Mouse (Mus musculus): ENCODE results near the gene Arhgdig.

Arhgdig gene

DNA sequence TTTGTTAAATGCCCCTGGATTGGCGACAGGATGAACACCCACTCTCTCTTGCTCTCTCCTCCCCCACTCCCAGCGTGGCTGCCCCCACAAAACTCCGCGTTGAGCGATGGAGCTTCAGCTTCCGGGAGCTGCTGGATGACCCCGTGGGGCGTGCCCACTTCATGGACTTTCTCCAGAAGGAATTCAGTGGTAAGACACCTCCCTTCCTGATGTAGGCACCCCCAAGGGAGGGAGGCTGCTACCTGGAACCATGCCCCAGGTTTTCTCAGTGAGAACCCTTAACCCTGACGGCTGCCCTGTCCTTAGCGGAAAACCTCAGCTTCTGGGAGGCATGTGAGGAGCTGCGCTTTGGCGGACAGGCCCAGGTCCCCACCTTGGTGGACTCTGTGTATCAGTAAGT is at the start of gene Arhgdig:
Arhgdig (minus strand) TSS at position 101 of the 400 bp plus-strand sequence.
- no peak for TF ChIP-seq GATA4 (IDR thresholded peaks at IDR 0.05; ENCODE audit: insufficient replicate concordance, low read length)

DNA sequence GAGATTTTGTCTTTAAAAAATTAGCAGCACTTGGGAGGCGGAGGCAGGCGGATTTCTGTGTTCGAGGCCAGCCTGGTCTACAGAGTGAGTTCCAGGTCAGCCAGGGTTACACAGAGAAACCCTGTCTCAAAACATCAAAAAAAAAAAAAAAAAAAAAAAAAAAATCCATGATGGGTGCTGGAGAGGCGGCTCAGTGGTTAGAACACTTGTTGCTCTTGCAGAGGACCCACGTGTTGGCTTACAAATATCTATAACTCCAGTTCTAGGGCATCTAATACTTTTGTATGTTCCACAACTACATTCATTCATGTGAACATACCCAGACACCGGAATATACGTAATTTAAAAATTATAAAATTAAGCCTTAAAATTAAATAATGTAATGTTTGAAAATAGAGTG is 47.7 kb upstream of the Arhgdig start:
- TF ChIP-seq GATA4 (IDR thresholded peaks at IDR 0.05; ENCODE audit: insufficient replicate concordance, low read length): no peak

DNA sequence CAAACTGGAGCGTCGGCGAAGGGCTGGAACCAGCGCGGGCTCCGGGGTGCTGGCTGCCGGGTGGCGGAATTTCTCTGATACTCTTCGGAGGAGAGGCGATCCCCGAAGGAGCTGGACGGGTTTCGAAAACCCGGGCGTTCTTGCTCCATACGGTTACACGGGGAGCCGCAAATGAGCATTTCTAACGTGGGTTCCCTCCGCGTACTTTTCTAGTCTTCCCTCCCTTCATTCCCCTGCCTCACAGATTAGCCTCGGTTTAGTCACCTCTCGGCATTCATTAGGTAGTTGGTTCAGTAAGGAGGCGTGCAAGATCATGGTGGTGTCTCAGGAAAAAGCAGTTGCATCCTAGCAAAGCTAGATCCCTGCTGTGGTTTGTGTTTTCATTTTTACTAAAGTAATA is 45.8 kb upstream of the Arhgdig start:
- TF ChIP-seq GATA4 (IDR thresholded peaks at IDR 0.05; ENCODE audit: insufficient replicate concordance, low read length): no peak

DNA sequence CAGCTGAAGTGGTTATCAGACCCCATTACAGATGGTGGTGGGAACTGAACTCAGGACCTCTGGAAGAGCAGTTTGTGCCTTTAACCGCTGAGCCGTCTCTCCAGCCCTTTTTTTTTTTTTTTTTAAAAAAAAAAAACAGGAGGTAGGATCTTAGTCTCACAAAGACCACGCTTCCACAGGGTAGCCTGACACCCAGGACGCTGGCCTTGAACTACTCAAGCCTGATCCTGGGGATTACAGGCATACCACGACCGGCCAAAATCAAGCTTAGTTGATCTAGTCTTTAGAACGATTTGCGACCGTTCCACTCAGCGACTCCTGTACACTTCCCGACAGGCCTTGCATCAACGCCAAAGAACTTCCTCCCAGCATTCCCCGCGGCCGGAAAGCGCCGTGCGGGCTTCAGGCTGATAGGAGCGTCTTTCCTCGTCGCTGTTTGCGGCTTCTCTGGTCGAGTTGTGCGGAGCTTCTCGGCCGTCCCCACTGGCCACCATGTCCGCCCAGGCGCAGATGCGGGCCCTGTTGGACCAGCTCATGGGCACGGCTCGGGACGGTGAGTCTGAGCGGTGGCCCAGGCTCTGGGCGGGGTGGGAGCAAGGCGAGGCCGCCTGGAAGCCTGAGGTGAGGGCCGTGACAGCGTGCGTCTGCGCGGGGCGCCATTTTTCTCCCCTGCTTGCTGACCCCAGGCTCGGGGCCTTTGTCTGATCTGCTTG is 45.1 kb upstream of the Arhgdig start, which contains the start of gene Luc7l:
Luc7l (plus strand) TSS at position 358 of the 713 bp plus-strand sequence.
- peak; percentile 91; the same call in 1 of the 2 replicates for TF ChIP-seq GATA4 (IDR thresholded peaks at IDR 0.05; ENCODE audit: insufficient replicate concordance, low read length)

DNA sequence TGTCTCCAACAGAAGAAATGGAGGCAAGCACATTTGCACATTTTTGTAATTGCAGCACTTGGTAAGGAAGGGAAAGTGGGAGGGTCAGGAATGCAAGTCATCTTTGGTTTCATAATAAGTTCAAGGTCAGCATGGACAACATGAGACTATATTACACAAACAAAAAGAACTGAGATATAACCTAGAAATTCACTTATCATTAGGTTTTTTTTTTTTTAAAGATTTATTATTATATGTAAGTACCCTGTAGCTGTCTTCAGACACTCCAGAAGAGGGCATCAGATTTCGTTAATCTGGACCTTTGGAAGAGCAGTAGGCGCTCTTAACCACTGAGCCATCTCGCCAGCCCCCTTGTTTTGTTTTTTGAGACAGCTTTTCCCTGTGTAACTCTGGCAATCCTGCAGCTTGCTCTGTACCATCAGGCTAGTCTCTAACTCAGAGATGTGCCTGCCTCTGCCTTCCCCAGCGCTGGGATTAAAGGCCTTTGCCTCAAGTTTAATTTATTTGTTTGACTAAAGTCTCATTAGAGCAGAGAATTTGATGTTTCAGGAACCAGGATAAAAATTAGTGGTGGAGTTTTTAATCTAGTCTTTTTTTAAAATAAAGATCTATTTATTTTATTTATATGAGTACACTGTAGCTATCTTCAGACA is 44.4 kb upstream of the Arhgdig start:
- no peak for TF ChIP-seq GATA4 (IDR thresholded peaks at IDR 0.05; ENCODE audit: insufficient replicate concordance, low read length)

DNA sequence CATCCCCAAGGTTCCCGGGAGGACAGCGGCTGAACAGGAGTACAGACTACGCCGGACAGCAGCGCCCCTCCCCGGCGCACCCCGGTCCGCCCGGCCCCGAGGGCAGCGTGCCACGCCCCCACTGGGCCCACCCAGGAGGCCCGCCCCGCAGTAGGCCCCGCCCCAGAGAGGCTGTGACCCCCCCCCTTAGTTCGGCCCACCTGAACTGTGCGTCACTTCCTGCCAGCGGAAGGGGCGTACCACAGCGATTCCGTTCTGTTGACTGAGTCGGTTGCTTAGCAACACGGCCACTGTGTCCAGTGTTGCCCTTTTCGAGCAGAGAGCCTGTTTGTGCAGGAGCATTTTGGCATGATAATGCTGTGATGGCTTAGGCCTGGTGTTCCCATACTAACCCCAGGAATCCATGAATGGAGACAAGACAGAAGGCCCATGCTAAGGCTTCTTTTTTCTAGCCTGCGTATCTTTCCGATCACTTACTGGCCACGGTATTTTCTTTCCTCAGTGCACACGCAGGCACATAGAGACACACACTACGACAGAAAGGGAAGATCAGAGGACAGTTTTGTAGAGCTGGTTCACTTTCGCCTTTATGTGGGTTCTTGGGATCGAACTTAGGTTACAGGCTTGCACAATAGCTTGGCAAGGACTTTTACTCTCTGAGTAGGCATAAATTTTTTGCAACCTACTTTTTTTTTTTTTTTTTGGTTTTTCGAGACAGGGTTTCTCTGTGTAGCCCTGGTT is 36.7 kb upstream of the Arhgdig start, which contains the start of gene Fam234a:
Fam234a (minus strand) TSS at position 142 of the 741 bp plus-strand sequence.
- no peak for TF ChIP-seq GATA4 (IDR thresholded peaks at IDR 0.05; ENCODE audit: insufficient replicate concordance, low read length)

DNA sequence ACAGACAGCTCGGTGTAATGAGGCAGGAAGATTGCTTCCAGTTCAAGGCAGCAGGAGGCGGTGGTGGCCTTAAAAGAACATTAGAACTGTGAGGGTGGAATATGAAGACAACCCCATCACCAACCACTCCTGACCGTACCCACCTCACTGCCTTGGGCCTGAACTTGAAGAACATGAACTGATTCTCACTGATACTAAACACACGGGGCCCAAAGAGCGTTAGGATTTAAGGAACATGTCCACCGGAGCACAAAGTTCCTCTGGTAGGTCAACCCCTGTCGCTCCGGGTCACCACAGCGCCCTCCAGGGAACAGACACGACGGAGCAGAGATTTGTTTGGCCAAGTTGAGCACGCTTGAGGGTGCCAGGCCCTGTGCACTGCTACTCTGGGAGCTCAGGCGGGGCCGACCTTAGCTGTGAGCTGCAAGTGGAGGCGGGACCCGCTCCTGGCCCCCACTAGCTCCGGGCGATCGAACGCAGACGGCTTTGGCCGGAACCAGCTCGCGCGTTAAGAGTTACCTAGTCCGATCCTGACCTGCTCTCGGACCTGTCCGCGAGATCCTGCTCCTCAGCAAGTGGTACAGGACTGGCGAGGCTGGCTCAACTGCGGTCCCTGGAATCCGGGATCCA is 36.0 kb upstream of the Arhgdig start:
- TF ChIP-seq GATA4 (IDR thresholded peaks at IDR 0.05; ENCODE audit: insufficient replicate concordance, low read length): no peak

DNA sequence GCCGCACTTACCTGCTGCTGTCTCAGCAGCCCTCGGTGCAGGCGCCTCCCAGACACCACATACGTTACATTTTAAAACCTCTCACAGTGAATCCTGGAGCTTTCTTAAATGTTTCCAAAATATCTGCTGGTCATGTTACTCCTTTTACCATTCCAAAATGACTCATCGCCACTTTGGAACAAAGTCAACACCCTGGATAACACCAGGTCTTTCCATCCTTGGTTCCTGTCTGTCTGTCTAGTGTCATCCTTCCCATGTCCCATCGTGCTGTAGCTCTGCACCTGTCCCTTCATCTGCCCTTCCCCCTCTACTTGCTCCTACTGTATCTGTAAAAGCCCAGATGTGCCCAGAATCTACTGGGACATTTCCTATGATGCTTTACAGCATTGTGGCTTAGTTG is 33.4 kb upstream of the Arhgdig start:
- no peak for TF ChIP-seq GATA4 (IDR thresholded peaks at IDR 0.05; ENCODE audit: insufficient replicate concordance, low read length)

DNA sequence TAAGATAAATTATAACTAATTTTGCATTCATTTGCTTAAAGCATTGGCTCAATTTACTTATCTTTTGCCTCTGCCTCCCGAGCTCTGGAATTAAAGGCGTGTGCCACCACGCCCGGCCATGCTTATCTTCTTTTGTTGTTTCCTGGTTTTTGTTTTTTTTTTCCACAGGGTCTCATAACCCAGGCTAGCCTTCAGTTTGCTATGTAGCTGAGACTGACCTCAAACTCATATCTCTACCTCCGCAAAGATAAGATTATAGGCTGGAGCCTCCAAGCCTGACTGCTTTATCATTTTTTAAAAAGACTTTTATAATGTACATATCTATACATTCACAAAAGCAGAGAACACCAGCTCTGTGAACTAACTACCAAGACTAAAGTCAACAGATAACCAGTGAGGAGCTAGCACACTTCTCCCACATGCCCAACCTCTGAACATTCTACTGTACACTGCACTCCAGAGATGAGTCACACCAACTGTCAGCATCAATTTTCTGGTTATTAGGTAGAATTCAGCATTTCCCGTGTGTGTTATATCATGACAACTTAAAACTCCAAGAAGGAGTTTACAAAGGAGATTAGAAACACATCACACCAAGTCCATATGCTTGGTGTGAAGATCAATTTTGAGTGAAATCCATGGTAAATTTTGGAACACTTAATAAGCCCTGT is 32.7 kb upstream of the Arhgdig start:
- no peak for TF ChIP-seq GATA4 (IDR thresholded peaks at IDR 0.05; ENCODE audit: insufficient replicate concordance, low read length)

DNA sequence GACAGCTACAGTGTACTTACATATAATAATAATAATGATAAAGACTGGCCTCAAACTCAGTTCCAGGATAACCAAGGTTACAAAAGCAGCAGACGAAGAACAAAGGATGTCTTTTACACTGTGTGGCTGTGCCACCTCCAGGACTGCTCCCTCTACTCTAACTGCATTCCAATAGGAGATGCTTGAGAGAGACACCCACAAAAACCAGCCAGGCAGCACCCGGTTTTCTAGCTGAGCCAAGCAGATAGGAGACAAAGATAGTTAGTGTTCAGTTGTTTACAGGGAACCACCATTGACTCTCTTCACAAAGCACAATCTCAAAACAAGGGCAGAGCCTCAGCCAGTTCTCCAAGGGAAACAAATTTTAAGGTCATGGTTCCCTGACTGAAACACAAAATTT is 32.0 kb upstream of the Arhgdig start:
- no peak for TF ChIP-seq GATA4 (IDR thresholded peaks at IDR 0.05; ENCODE audit: insufficient replicate concordance, low read length)

DNA sequence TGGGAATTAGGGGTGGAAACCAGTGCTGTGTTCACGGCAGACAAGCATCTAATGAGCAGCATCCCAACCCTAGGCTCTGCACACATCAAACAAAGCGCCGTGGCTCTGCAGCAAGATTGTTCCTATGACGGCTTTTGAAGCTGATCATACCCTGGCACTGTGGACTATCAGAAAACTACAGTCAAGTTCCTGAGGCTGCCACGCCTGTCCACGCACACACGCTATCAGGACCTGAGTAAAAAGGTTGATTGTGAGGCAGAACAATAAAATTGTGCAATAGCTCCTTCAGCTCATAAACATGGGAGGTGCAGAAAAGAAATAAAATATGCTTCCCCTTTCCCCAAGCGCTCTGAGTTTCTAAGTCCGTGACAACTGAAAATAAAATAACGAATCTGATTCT is 30.1 kb upstream of the Arhgdig start:
- TF ChIP-seq GATA4 (IDR thresholded peaks at IDR 0.05; ENCODE audit: insufficient replicate concordance, low read length): no peak

DNA sequence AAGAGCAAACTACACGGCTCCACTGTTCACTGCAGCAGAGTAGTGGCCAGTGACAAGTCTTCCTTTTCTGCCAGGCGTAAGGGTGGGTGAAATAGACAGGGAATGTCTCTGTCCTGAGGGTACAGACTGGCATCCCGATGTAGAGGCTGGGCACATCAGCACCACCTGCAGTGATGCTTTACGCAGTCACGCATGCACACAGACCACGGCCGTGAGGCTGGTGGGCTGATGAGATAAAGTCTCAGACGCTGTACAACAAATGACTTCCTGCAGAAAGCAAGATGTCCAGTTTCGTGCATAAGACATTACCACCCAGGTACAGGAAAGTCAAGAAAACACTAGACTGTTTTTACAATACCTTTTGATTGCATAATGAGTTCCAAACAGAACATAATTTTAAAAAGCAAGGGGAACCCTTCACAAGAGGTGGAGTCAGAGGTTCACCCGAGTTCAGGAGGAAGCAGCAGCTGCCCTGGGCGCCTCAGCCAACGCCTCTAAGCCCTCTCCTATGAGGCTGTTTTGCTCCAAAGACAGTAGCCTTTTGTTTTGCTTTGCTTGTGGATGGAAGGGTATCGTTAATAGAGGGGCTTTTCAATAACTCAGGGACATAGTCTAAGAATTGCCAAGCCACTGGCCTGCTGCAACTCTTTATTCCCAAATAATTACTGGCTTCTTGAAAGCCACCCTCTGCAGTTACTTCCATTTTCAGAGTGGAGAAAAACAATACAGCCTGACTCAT is 27.7 kb upstream of the Arhgdig start:
- no peak for TF ChIP-seq GATA4 (IDR thresholded peaks at IDR 0.05; ENCODE audit: insufficient replicate concordance, low read length)

DNA sequence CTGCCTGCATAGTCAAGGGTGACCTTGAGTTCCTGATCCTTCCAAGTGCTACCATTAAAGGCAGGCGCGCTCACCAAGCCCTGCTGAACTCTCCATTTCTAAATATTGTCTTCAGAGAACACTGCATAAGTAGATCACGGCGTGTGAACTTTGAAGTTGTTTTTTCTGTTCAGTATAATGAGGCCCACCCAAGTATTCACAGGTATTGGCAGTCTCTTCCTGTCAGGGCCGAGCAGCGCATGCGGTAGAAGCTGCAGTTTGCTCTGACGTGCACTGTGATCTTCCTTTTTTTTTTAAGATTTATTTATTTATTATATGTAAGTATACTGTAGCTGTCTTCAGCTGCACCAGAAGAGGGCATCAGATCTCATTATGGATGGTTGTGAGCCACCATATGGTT is 26.8 kb upstream of the Arhgdig start:
- no peak for TF ChIP-seq GATA4 (IDR thresholded peaks at IDR 0.05; ENCODE audit: insufficient replicate concordance, low read length)

DNA sequence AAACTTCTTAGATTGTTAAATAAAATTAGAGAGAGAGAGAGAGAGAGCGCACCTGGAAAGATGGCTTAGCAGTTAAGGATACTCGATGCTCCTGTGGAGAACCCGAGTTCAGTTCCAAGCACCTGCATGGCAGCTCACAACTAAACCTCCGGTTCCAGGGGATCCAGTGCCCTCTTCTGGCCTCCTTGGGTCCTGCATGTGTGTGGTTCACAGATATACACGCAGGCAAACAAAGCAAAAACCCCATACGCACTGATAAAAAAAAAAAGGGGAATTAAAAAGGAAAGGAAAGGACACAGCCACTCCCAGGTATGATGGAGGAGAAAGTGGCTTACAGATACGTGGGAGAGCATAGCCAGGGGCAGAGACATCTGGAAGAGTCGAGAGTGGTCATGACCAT is 25.3 kb upstream of the Arhgdig start:
- TF ChIP-seq GATA4 (IDR thresholded peaks at IDR 0.05; ENCODE audit: insufficient replicate concordance, low read length): no peak
